Mouse (Mus musculus) embryonic facial prominence, embryonic 10.5 days (tissue): Measurements from ENCODE around the gene Mef2d. TPM values are rescaled to one million over a fixed set of nuclear protein-coding genes. Genes with fewer than 3 reads are reported as not detected.

Experiments used
- DNase-seq: peaks from one replicate; pipeline ENCODE4 v3.0.0-alpha.2; 2017; ENCODE audit warnings: low spot score
- H3K27ac ChIP-seq: fragments of 300-500 bp; sonication (generic); replicated peaks from 2 replicates; pipeline ENCODE4 v1.5.1; 2016; ENCODE audit warnings: mild to moderate bottlenecking
- H3K27me3 ChIP-seq: fragments of 300-500 bp; sonication (generic); replicated peaks from 2 replicates; pipeline ENCODE4 v1.6.1; 2016; ENCODE audit warnings: low read depth, mild to moderate bottlenecking; ENCODE audit not compliant: poor library complexity, severe bottlenecking
- H3K36me3 ChIP-seq: fragments of 300-500 bp; sonication (generic); replicated peaks from 2 replicates; pipeline ENCODE4 v1.6.1; 2016; ENCODE audit warnings: mild to moderate bottlenecking, moderate library complexity
- H3K4me1 ChIP-seq: fragments of 300-500 bp; sonication (generic); 2 replicates; pipeline ENCODE4 v1.6.1; 2016
- H3K4me3 ChIP-seq: fragments of 300-500 bp; sonication (generic); 2 replicates; pipeline ENCODE4 v1.5.1; 2016; ENCODE audit warnings: mild to moderate bottlenecking, moderate library complexity
- H3K9me3 ChIP-seq: fragments of 300-500 bp; sonication (generic); 2 replicates; pipeline ENCODE4 v1.6.1; 2016; ENCODE audit warnings: mild to moderate bottlenecking
- WGBS: fragments of 180-500 bp; shearing (Covaris S2); methylation state at CpG from one replicate; pipeline ENCODE4 v1.1.7; 2016; 5-methylcytosine and 5-hydroxymethylcytosine counted together
- polyA plus RNA-seq: library from polyadenylated mRNA; unstranded; fragments of >200 nt; fragmentation: Nextera tagmentation; extraction: Ambion mirVana; gene quantifications from 2 replicates; pipeline ENCODE4 v1.2.1, GENCODE M21; 2016

Mef2d gene
- polyA plus RNA-seq, 1 experiment from 2014 or later, result 12.1 TPM

DNA sequence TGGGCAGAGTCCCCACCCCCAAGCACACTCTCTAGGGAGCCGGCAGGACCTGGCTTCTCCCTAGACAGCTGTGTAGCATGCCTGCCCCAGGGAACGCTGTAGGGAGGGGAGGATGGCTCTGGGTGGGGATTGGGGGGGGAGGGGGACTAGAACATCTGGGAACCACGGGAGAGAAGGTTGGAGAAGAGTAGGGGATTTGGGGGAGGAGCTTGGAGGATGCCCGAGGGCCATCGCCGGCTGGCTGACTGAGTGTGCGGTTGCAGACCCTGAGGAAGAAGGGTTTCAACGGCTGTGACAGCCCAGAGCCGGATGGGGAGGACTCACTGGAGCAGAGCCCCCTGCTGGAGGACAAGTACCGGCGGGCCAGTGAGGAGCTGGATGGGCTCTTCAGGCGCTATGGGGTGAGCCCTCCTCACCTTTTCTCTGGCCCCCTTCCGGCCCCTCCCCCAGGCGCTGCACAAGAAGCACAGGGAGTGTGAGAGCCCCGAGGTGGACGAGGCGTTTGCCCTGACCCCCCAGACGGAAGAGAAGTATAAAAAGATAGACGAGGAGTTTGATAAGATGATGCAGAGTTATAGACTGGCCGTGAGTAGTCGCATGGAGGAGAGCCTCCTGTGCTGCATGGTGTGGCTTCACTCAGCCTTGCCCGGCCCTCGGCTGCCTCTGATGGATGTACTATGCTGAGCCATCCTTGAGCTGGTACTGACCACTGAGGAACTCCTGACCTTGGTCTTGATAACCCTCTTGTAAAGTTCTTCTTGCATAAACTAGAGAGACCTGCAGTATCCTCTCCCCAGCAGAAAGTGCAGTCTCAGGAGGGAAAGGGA lies 15.8 kb downstream of the Mef2d start:
- Histone ChIP-seq H3K4me1 (peaks cover 16% of the 10 kb centered on the region), H3K4me3 (peak overlapping the region; percentile 37; the same call in 1 of the 2 replicates), H3K36me3 (peaks cover 76% of the 10 kb centered on the region)

DNA sequence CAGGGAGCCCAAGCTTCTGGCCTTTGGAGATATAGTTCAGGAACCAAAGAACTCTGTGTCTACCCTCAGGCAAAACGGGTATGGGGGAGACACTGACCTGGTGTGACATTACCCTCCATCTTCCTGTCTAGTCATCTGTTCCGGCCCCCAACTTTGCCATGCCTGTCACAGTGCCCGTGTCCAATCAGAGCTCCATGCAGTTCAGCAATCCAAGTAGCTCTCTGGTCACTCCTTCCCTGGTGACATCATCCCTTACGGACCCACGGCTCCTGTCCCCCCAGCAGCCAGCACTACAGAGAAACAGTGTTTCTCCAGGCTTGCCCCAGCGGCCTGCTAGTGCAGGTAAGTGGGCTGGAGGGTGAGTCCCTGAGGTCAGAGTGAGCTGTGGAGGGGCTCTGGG lies 16.8 kb downstream of the Mef2d start:
- Histone ChIP-seq H3K36me3 (peaks cover 86% of the 10 kb centered on the region), H3K4me1 (peaks cover 16% of the 10 kb centered on the region), H3K27me3 (no peaks in the 10 kb centered on the region), H3K4me3 (no peak overlapping the region; the same call in 1 of the 2 replicates), H3K27ac (no peak overlapping the region), H3K9me3 (no peaks in the 10 kb centered on the region)
- WGBS, result 76% methylated on average over 6 of the region's 6 CpGs
- no peak for DNase-seq

More for the DNA sequence above, 15.8 kb downstream of the Mef2d start:
- no peaks in the 10 kb centered on the region for H3K27me3 ChIP-seq
- WGBS, result 19% methylated on average over 23 of the region's 23 CpGs
- DNase-seq, result peak; percentile 83
- no peaks in the 10 kb centered on the region for H3K9me3 ChIP-seq
- H3K27ac ChIP-seq, result peak overlapping the region; percentile 59

DNA sequence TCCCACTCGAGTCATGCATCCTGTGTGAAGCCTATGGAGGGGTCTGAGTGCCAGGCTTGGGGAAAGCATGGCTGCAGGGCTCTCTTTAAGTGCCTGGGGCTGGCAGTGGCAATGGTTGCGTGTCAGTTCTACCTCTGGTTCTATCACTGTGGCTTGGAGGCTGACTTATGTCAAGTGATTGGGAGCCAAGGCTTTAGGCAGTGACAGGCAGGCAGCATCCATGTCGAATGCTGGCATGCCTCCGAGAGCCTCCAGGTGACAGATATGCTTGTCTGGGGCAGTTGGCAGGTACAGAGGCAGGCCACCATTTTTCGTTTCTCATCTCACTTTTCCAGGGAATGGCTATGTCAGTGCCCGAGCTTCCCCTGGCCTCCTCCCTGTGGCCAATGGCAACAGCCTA lies 18.7 kb downstream of the Mef2d start:
- DNase-seq, result no peak
- Histone ChIP-seq H3K4me3 (no peak overlapping the region), H3K27ac (no peak overlapping the region), H3K9me3 (no peaks in the 10 kb centered on the region), H3K36me3 (peaks cover 96% of the 10 kb centered on the region), H3K27me3 (no peaks in the 10 kb centered on the region), H3K4me1 (peaks cover 20% of the 10 kb centered on the region)
- 83% methylated on average over 6 of the region's 6 CpGs for WGBS

DNA sequence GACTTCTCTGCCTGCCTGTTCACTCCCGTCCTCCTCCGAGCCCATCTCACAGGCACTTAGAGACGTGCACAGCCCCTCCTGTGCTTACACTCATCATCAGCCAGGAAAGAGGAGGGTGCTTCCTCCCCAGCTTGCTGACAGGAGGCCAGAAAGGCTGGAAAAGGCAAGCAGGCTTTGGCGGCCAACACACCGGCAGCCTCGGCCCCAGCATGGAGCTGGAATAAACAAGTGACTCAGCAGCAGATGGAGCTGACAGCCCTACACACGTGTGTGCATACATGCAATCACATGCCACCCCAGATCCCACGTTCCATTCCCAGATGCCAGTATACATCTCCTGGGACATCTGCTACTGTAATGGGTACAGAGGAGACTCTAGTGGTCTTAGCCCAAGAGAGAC lies 20.1 kb downstream of the Mef2d start:
- peaks cover 96% of the 10 kb centered on the region for H3K36me3 ChIP-seq
- 88% methylated on average over 8 of the region's 8 CpGs for WGBS

DNA sequence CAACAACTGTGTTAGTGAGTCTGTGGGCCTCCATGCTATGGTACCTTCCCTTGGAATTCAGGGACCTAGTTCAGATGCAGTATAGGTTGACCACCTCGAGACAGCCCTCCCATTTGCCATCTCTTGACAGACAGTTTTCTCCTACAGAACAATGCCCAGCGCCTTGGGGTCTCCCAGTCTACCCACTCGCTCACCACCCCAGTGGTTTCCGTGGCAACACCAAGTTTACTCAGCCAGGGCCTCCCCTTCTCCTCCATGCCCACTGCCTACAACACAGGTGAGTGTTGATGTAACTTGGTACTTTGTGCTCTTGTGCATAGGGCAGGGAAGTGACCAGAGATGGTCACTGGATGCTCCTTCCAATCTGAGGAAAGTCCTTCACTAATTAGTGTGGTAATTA lies 20.6 kb downstream of the Mef2d start:
- H3K36me3 ChIP-seq, result peaks cover 98% of the 10 kb centered on the region
- 85% methylated on average over 4 of the region's 4 CpGs for WGBS
- H3K4me1 ChIP-seq, result peaks cover 13% of the 10 kb centered on the region
- no peak overlapping the region for H3K4me3 ChIP-seq
- no peaks in the 10 kb centered on the region for H3K27me3 ChIP-seq
- no peak for DNase-seq
- H3K27ac ChIP-seq, result no peak overlapping the region
- no peaks in the 10 kb centered on the region for H3K9me3 ChIP-seq

More for the DNA sequence above, 20.1 kb downstream of the Mef2d start:
- H3K27me3 ChIP-seq, result no peaks in the 10 kb centered on the region
- no peaks in the 10 kb centered on the region for H3K9me3 ChIP-seq
- no peak overlapping the region for H3K27ac ChIP-seq
- H3K4me1 ChIP-seq, result peaks cover 19% of the 10 kb centered on the region
- no peak overlapping the region for H3K4me3 ChIP-seq
- DNase-seq, result no peak

DNA sequence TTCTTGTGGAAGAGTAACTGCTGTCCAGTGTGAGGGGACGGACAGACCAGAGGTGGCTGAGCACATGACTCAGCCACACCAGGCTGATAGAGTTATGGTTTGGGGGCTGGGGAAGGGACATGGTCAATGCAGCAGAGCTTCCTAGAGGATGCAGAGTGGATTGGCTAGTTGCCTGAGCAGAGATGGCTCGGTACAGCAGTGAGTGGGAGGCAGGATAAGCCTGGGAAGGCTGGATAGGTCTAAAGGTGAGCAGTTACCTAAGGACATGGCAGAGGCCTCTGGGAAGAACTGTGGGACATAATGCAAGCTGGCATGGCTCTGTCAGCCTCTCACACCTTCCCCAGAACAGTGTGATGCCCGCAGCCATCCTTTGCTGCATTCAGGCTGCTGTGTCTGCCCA lies 21.7 kb downstream of the Mef2d start:
- whole genome bisulfite sequencing, result 78% methylated on average over 3 of the region's 3 CpGs
- Histone ChIP-seq H3K27me3 (no peaks in the 10 kb centered on the region), H3K4me1 (peaks cover 7% of the 10 kb centered on the region), H3K27ac (no peak overlapping the region), H3K36me3 (peaks cover 97% of the 10 kb centered on the region), H3K9me3 (no peaks in the 10 kb centered on the region), H3K4me3 (no peak overlapping the region)
- DNase-seq, result no peak

DNA sequence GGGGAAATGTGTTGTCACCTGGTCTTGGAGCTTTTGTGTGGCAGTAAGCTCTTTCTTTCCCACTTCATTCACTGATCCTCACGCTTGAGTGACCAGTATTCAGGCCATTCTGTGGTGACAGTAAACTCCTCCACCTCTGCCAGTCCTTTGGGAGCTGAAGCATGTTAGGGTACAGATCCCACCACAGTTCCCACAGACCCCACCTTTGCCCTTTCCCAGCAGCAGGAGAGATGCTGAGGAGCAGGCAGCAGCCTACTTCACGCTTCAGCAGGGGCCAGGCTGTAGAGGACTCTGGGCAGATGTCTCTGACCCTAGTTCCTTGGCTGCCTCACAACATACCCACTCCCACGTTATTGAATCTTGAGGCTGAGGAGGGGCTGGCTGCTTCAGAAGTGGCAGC lies 22.1 kb downstream of the Mef2d start:
- H3K4me3 ChIP-seq, result no peak overlapping the region
- H3K27me3 ChIP-seq, result no peaks in the 10 kb centered on the region
- H3K9me3 ChIP-seq, result no peaks in the 10 kb centered on the region
- H3K27ac ChIP-seq, result no peak overlapping the region
- H3K36me3 ChIP-seq, result peaks cover 97% of the 10 kb centered on the region
- peaks cover 7% of the 10 kb centered on the region for H3K4me1 ChIP-seq
- 72% methylated on average over 3 of the region's 3 CpGs for WGBS
- DNase-seq, result no peak

DNA sequence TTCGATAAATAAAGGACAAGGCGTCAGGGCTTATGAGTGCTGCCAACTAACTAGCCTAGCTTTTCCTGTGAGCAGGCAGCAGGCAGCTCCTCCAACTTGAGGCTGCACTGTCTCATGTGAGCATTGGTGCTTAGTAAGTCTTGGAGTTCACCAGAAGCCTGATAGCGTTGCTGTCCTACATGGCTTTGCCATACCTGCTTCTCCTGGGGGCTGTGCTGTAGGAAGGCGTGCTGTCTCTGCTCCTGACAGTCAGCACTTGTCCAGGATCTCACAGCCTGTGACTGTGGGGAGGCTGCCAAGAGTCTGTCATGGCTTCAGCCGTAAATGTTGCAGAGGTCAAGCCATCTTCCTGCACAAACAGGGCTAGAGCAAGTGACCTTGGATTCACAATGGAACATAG lies 23.9 kb downstream of the Mef2d start:
- peaks cover 97% of the 10 kb centered on the region for H3K36me3 ChIP-seq
- WGBS, result 90% methylated on average over 5 of the region's 5 CpGs

DNA sequence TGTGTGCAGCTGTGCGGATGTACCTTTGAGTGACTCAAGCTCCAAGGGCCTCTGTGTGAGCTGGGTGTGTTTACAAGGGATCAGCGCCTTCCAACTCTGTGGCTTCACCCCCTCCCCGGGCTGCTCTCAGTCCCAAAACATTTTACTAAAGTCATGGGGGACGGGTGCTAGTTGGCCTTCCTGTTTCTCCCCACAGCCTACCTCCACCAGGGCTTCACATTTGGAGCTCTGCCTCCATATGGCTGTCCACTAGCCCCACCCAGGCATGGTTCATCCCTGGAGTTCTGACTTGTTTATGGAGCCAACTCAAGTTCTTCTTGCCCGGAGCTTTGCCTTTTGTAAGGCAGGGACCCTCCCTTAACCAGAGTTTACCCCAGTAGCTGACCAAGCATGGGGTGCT lies 28.2 kb downstream of the Mef2d start:
- Histone ChIP-seq H3K4me3 (no peak overlapping the region), H3K27ac (no peak overlapping the region), H3K36me3 (peaks cover 88% of the 10 kb centered on the region), H3K4me1 (no peaks in the 10 kb centered on the region), H3K9me3 (no peaks in the 10 kb centered on the region), H3K27me3 (no peaks in the 10 kb centered on the region)
- no peak for DNase-seq
- 89% methylated on average over 5 of the region's 5 CpGs for WGBS

More for the DNA sequence above, 23.9 kb downstream of the Mef2d start:
- H3K4me1 ChIP-seq, result peaks cover 7% of the 10 kb centered on the region
- no peak overlapping the region for H3K4me3 ChIP-seq
- DNase-seq, result no peak
- H3K9me3 ChIP-seq, result no peaks in the 10 kb centered on the region
- no peak overlapping the region for H3K27ac ChIP-seq
- H3K27me3 ChIP-seq, result no peaks in the 10 kb centered on the region

DNA sequence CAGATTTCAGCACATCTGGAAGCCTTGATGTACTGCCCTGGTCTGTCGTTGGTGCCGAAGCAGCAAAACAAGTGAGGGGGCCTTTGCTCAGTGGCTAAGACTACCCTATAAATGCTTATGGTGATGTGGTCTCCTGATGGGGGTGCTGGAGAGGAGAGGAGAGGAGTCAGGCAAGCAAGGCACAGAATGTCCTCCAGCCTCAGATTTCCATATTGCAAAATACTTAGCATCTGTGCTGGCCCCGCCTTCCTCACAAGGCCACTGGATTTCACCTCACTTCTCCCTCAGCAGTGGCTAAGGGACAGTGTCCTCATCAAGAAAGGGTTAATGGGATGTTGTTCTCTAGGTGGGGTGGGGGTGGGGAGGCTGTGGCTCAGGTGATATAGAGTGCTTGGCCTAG lies 30.3 kb downstream of the Mef2d start:
- no peaks in the 10 kb centered on the region for H3K27me3 ChIP-seq
- peaks cover 69% of the 10 kb centered on the region for H3K36me3 ChIP-seq
- no peak for DNase-seq
- H3K9me3 ChIP-seq, result no peaks in the 10 kb centered on the region
- WGBS, result 91% methylated on average over 3 of the region's 3 CpGs
- no peak overlapping the region for H3K4me3 ChIP-seq
- H3K27ac ChIP-seq, result no peak overlapping the region
- H3K4me1 ChIP-seq, result peaks cover 6% of the 10 kb centered on the region

DNA sequence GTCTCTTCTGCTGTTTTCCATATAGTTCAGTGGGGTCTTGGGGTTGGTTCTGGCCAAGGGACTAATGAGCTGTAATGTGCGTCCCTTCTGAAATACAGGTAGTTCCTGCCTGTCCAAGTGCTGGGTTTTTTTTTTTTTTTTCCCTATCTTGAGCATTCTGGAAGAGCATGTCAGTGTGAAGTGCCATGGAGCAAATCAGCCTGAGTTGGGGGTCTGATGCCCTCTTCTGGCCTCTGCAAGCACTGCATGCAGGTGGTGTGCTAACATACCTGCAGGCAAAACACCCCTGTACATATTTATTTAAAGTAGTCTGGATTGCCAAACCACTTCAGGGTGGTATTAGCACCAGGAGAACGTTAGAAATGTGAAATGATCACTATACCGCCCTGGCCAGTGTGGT lies 31.2 kb downstream of the Mef2d start:
- Histone ChIP-seq H3K27me3 (no peaks in the 10 kb centered on the region), H3K4me1 (peaks cover 6% of the 10 kb centered on the region), H3K4me3 (no peak overlapping the region), H3K9me3 (no peaks in the 10 kb centered on the region), H3K27ac (no peak overlapping the region), H3K36me3 (peaks cover 59% of the 10 kb centered on the region)
- DNase-seq, result peak; percentile 65
- WGBS, result 52% methylated on average over 3 of the region's 3 CpGs

DNA sequence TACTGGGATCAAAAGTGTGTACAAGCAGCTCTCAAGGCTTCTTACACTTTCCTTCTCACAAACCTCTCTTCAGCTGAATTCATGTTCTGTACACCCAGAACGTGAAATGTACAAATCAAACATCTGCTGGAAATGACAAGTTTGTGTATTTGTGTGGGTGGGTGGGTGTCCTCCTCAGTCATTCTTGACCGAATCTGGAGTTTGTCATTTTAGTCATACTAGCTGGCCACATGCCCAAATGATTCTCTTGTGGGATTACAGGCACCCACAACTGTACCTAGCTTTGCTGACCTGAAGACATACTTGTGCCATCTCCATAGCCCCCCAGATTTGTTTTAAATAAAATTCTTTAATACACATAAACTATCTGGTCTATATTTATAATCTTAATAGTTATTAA lies 32.7 kb downstream of the Mef2d start:
- DNase-seq, result no peak
- H3K27me3 ChIP-seq, result no peaks in the 10 kb centered on the region
- H3K4me1 ChIP-seq, result peaks cover 6% of the 10 kb centered on the region
- H3K27ac ChIP-seq, result no peak overlapping the region
- no peaks in the 10 kb centered on the region for H3K9me3 ChIP-seq
- 86% methylated on average over 2 of the region's 2 CpGs for WGBS
- no peak overlapping the region for H3K4me3 ChIP-seq
- H3K36me3 ChIP-seq, result peaks cover 45% of the 10 kb centered on the region

DNA sequence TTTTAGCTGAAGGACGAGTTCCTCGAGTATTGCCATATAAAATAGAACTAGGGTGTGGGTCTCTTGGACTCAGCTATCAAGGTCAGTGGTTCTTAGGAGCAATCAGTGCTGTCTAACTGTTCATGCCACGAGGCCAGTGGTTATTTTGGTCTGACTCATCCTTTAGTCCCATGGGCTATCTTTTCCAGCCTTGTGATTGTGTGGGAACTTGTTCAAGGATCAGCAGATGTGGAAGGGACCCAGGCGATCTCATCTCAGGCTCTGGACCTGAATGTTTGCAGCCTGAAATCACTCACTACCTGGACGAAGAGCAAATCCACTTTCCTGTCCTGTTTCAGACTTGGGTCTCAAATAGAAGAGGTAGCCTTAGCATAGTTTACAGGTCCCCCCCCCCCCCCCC lies 34.9 kb downstream of the Mef2d start:
- H3K4me3 ChIP-seq, result peak overlapping the region; percentile 68
- H3K9me3 ChIP-seq, result no peaks in the 10 kb centered on the region
- H3K27ac ChIP-seq, result peak overlapping the region; percentile 97
- 73% methylated on average over 5 of the region's 5 CpGs for WGBS
- no peak for DNase-seq
- peaks cover 24% of the 10 kb centered on the region for H3K36me3 ChIP-seq
- peaks cover 14% of the 10 kb centered on the region for H3K27me3 ChIP-seq
- peaks cover 6% of the 10 kb centered on the region for H3K4me1 ChIP-seq
